In genomic region chr11:98149304-98149750, GRCm38 (mm10) we compare ENCODE assay signal across 7 mouse cellular contexts. TPM values are rescaled to one million over a fixed set of nuclear protein-coding genes. Genes with fewer than 3 reads are reported as not detected.
DNase-seq lines count a peak whose midpoint lies in the region; ATAC-seq and TF ChIP-seq lines count a peak whose summit lies in the region.

No protein-coding gene starts in this region.

- H3K9ac ChIP-seq in embryonic facial prominence, embryonic 12.5 days: peak overlapping the region; percentile 91
- peak overlapping the region; percentile 87 for H3K9ac ChIP-seq in heart, adult 2 months (ENCODE audit: low read depth, low read length)
- peak overlapping the region; percentile 94 for H3K9ac ChIP-seq in limb, embryonic 13.5 days
- peak overlapping the region; percentile 96 for H3K9ac ChIP-seq in midbrain, embryonic 16.5 days (ENCODE audit: low read depth, low read length)

- ATAC-seq in embryonic facial prominence, embryonic 12.5 days (ENCODE audit: insufficient number of reproducible peaks, insufficient read depth, low FRiP score, low TSS enrichment): peak; percentile 89
- ATAC-seq in limb, embryonic 13.5 days (ENCODE audit: low FRiP score, low read depth): peak; percentile 87
- ATAC-seq in midbrain, embryonic 16.5 days: peak; percentile 89

- intact Hi-C loops in heart, adult 2 months (cut with DNase I): loop anchor here (2.0 to 10.0 kb wide), 2 partner anchors 33 to 55 kb away; no protein-coding TSS in a partner anchor

- peak overlapping the region; percentile 78 for H3K4me2 ChIP-seq in embryonic facial prominence, embryonic 12.5 days (replicated peaks)
- peak overlapping the region; percentile 90 for H3K4me2 ChIP-seq in limb, embryonic 13.5 days (replicated peaks)
- H3K4me2 ChIP-seq in midbrain, embryonic 16.5 days (ENCODE audit: low read length): peak overlapping the region; percentile 90

- peak overlapping the region; percentile 76 for H3K4me3 ChIP-seq in embryonic facial prominence, embryonic 12.5 days
- peak overlapping the region; percentile 97 for H3K4me3 ChIP-seq in heart, adult 2 months
- peak overlapping the region; percentile 98 for H3K4me3 ChIP-seq in limb, embryonic 13.5 days
- peak overlapping the region; percentile 99 for H3K4me3 ChIP-seq in midbrain, embryonic 16.5 days (ENCODE audit: low read depth, low read length)

- no peaks in the 10 kb centered on the region for H3K9me3 ChIP-seq in embryonic facial prominence, embryonic 12.5 days
- H3K9me3 ChIP-seq in limb, embryonic 13.5 days: no peaks in the 10 kb centered on the region
- H3K9me3 ChIP-seq in midbrain, embryonic 16.5 days (replicated peaks; ENCODE audit: control insufficient read depth, low read length, poor library complexity, severe bottlenecking): no peaks in the 10 kb centered on the region

- H3K4me1 ChIP-seq in embryonic facial prominence, embryonic 12.5 days: peaks cover 13% of the 10 kb centered on the region
- peaks cover 8% of the 10 kb centered on the region for H3K4me1 ChIP-seq in heart, adult 2 months (ENCODE audit: control insufficient read depth, insufficient read depth, low read length)
- peaks cover 25% of the 10 kb centered on the region for H3K4me1 ChIP-seq in limb, embryonic 13.5 days
- peaks cover 22% of the 10 kb centered on the region for H3K4me1 ChIP-seq in midbrain, embryonic 16.5 days (ENCODE audit: control insufficient read depth, insufficient read depth, low read length)

- TF ChIP-seq POLR2A in heart, adult 2 months (IDR thresholded peaks at IDR 0.05; ENCODE audit: insufficient read depth, low read depth, low read length): peak; percentile 76

- TF ChIP-seq EP300 in heart, adult 2 months (IDR thresholded peaks at IDR 0.05; ENCODE audit: insufficient read depth, low read depth, low read length): no peak

- H3K27me3 ChIP-seq in embryonic facial prominence, embryonic 12.5 days: no peaks in the 10 kb centered on the region
- no peaks in the 10 kb centered on the region for H3K27me3 ChIP-seq in heart, adult 2 months (ENCODE audit: control insufficient read depth, insufficient read depth, low read length)
- H3K27me3 ChIP-seq in limb, embryonic 13.5 days: no peaks in the 10 kb centered on the region
- no peaks in the 10 kb centered on the region for H3K27me3 ChIP-seq in midbrain, embryonic 16.5 days (ENCODE audit: control insufficient read depth, insufficient read depth, low read depth, low read length)

- WGBS in embryonic facial prominence, embryonic 12.5 days: under 1% methylated on average over 46 of the region's 57 CpGs
- WGBS in heart, adult 2 months: 1% methylated on average over 42 of the region's 57 CpGs
- WGBS in limb, embryonic 13.5 days: 0% methylated on average over 17 of the region's 57 CpGs
- WGBS in midbrain, embryonic 16.5 days: 1% methylated on average over 42 of the region's 57 CpGs

- TF ChIP-seq CTCF in heart, adult 2 months (IDR thresholded peaks at IDR 0.05): no peak

- 0 out of 2 replicates have a peak, but pooled peaks cover 3% of the 10 kb centered on the region for H3K36me3 ChIP-seq in embryonic facial prominence, embryonic 12.5 days
- H3K36me3 ChIP-seq in heart, adult 2 months (ENCODE audit: control insufficient read depth, insufficient read depth, low read length): peaks cover 7% of the 10 kb centered on the region
- H3K36me3 ChIP-seq in limb, embryonic 13.5 days: peaks cover 6% of the 10 kb centered on the region; the same call in 1 of the 2 replicates
- 0 out of 2 replicates have a peak, but pooled peaks cover 2% of the 10 kb centered on the region for H3K36me3 ChIP-seq in midbrain, embryonic 16.5 days (ENCODE audit: control insufficient read depth, insufficient read depth, low read length)

- peak overlapping the region; percentile 88 for H3K27ac ChIP-seq in embryonic facial prominence, embryonic 12.5 days
- peak overlapping the region; percentile 98 for H3K27ac ChIP-seq in heart, adult 2 months
- peak overlapping the region; percentile 87 for H3K27ac ChIP-seq in limb, embryonic 13.5 days
- peak overlapping the region; percentile 97 for H3K27ac ChIP-seq in midbrain, embryonic 16.5 days (ENCODE audit: low read length)

- H3K79me2 ChIP-seq in heart, adult 2 months (replicated peaks; ENCODE audit: control insufficient read depth, insufficient read depth, low read length): peaks cover 7% of the 10 kb centered on the region

- peak; percentile 95 for DNase-seq in adrenal gland, postnatal 25 days
- DNase-seq in heart, adult 2 months: peak; percentile 94 to 95
- DNase-seq in kidney, adult 8-10 months: peak; percentile 88 to 92
- peak; percentile 87 to 91 for DNase-seq in spleen, postnatal 10 days (ENCODE audit: low spot score in 2 of 2)

RNA-seq across cellular contexts. Expression of gene Fbxl20, which starts 0.9 kb away (rescaled TPM):
- total RNA-seq in adrenal gland, postnatal 25 days (2021): 27.0 and 41.7 TPM in 2 replicates
- polyA plus RNA-seq in embryonic facial prominence, embryonic 12.5 days (2016; fragmentation: Nextera tagmentation; extraction: Ambion mirVana): 25.9 and 30.6 TPM in 2 replicates
- total RNA-seq in heart, adult 2 months (2021): 10 to 100 TPM; 14.3 to 14.4 TPM
- polyA plus RNA-seq in heart, adult 2 months (2012; rRNA removed): 10.7 and 16.0 TPM in 2 replicates
- polyA plus RNA-seq in limb, embryonic 13.5 days (2015; fragmentation: Nextera tagmentation; extraction: Ambion mirVana): 28.0 and 28.4 TPM in 2 replicates
- 25.5 and 30.7 TPM in 2 replicates for polyA plus RNA-seq in midbrain, embryonic 16.5 days (2015; fragmentation: Nextera tagmentation; extraction: Ambion mirVana)

RNA-seq across cellular contexts. Expression of gene Med1, which starts 43.8 kb away (rescaled TPM):
- total RNA-seq in adrenal gland, postnatal 25 days (2021): 75.4 and 86.1 TPM in 2 replicates
- polyA plus RNA-seq in embryonic facial prominence, embryonic 12.5 days (2016; fragmentation: Nextera tagmentation; extraction: Ambion mirVana): 71.6 and 80.7 TPM in 2 replicates
- 10 to 100 TPM; 38.6 to 43.5 TPM for total RNA-seq in heart, adult 2 months (2021)
- polyA plus RNA-seq in heart, adult 2 months (2012; rRNA removed): 14.0 and 26.0 TPM in 2 replicates
- 74.9 and 76.8 TPM in 2 replicates for polyA plus RNA-seq in limb, embryonic 13.5 days (2015; fragmentation: Nextera tagmentation; extraction: Ambion mirVana)
- polyA plus RNA-seq in midbrain, embryonic 16.5 days (2015; fragmentation: Nextera tagmentation; extraction: Ambion mirVana): 53.0 and 62.5 TPM in 2 replicates

RNA-seq across cellular contexts. Expression of gene Cdk12, which starts 53.5 kb away (rescaled TPM):
- total RNA-seq in adrenal gland, postnatal 25 days (2021): 49.5 and 51.7 TPM in 2 replicates
- polyA plus RNA-seq in embryonic facial prominence, embryonic 12.5 days (2016; fragmentation: Nextera tagmentation; extraction: Ambion mirVana): 15.9 and 16.7 TPM in 2 replicates
- total RNA-seq in heart, adult 2 months (2021): 10 to 100 TPM; 20.6 to 21.2 TPM
- 7.5 and 12.7 TPM in 2 replicates for polyA plus RNA-seq in heart, adult 2 months (2012; rRNA removed)
- polyA plus RNA-seq in limb, embryonic 13.5 days (2015; fragmentation: Nextera tagmentation; extraction: Ambion mirVana): 13.1 TPM in 2 replicates
- polyA plus RNA-seq in midbrain, embryonic 16.5 days (2015; fragmentation: Nextera tagmentation; extraction: Ambion mirVana): 6.9 and 8.3 TPM in 2 replicates

Comparison
In these comparisons a context has a peak if more than half of its experiments do, and no peak if none do; other contexts are left out.
1. Peak in every context shown above with its lines: DNase-seq, ATAC-seq, H3K4me3 ChIP-seq and H3K27ac ChIP-seq.